In the genomic region with DNA sequence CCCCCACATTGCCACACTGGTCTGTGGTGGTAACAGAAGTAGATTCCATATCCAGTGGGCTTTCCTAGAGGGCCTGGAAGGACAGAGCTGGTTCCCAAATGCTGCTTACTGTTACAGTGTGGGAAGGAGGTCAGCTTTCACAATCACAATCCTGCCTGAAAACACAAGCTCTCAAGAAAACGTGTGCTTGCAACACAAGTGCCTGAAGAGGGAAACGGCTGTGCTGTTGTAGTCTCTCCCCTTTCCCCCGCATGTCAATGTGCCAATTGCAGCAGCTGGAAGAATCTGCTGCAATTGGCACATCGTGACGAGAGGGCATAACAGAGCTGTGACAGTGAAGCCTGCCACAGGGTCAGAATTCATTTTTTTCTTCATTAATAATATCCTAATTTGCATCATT, we compare ENCODE assay signal across 9 mouse cellular contexts. TPM values are rescaled to one million over a fixed set of nuclear protein-coding genes. Genes with fewer than 3 reads are reported as not detected.
A peak's percentile ranks its signal among the peaks of the same experiment; 100 is the strongest.
DNase-seq lines count a peak whose midpoint lies in the region; ATAC-seq and TF ChIP-seq lines count a peak whose summit lies in the region.
"Had no signal": no experiment of that assay in that cellular context is flagged by ENCODE, and none has a peak within 500 bp of the region (broad histone marks: within the 10 kb centered on the region; RNA-seq: fewer than 3 reads in every experiment).

No protein-coding gene starts in this region.

- TF ChIP-seq CTCF in hindbrain, postnatal 0 days (IDR thresholded peaks at IDR 0.05; ENCODE audit: low read depth): no peak

- peaks cover 4% of the 10 kb centered on the region; the same call in 1 of the 2 replicates for H3K4me1 ChIP-seq in hindbrain, postnatal 0 days (ENCODE audit: insufficient read depth, low read length)
- no peaks in the 10 kb centered on the region for H3K4me1 ChIP-seq in hindbrain, embryonic 11.5 days (replicated peaks; ENCODE audit: control insufficient read depth, insufficient read depth, low read length)
- H3K4me1 ChIP-seq in embryonic facial prominence, embryonic 14.5 days (ENCODE audit: control insufficient read depth, insufficient read depth, low read length): peaks cover 15% of the 10 kb centered on the region
- H3K4me1 ChIP-seq in lung, embryonic 16.5 days (replicated peaks; ENCODE audit: control insufficient read depth, insufficient read depth, low read length): peaks cover 19% of the 10 kb centered on the region

- ATAC-seq in hindbrain, postnatal 0 days: no peak
- no peak for ATAC-seq in hindbrain, embryonic 11.5 days (ENCODE audit: low FRiP score)
- ATAC-seq in embryonic facial prominence, embryonic 14.5 days (ENCODE audit: low read depth): peak; percentile 56
- peak; percentile 85 for ATAC-seq in lung, embryonic 16.5 days (ENCODE audit: low read depth)

- no peaks in the 10 kb centered on the region for H3K9me3 ChIP-seq in hindbrain, postnatal 0 days (ENCODE audit: low read length)
- H3K9me3 ChIP-seq in hindbrain, embryonic 11.5 days (ENCODE audit: control insufficient read depth, low read length): no peaks in the 10 kb centered on the region
- H3K9me3 ChIP-seq in embryonic facial prominence, embryonic 14.5 days (ENCODE audit: control insufficient read depth, low read length): no peaks in the 10 kb centered on the region
- H3K9me3 ChIP-seq in lung, embryonic 16.5 days (ENCODE audit: control insufficient read depth, low read length): no peaks in the 10 kb centered on the region

- no peak overlapping the region for H3K27ac ChIP-seq in hindbrain, postnatal 0 days
- no peak overlapping the region for H3K27ac ChIP-seq in hindbrain, embryonic 11.5 days (ENCODE audit: low read depth, low read length)
- no peak overlapping the region for H3K27ac ChIP-seq in embryonic facial prominence, embryonic 14.5 days (replicated peaks; ENCODE audit: low read depth, low read length)
- H3K27ac ChIP-seq in lung, embryonic 16.5 days (ENCODE audit: low read length): peak overlapping the region; percentile 76

- no peak overlapping the region for H3K9ac ChIP-seq in hindbrain, postnatal 0 days (replicated peaks; ENCODE audit: low read length)
- no peak overlapping the region for H3K9ac ChIP-seq in hindbrain, embryonic 11.5 days (ENCODE audit: low read depth, low read length)
- no peak overlapping the region for H3K9ac ChIP-seq in embryonic facial prominence, embryonic 14.5 days (ENCODE audit: low read depth, low read length)
- H3K9ac ChIP-seq in lung, embryonic 16.5 days (ENCODE audit: low read length): peak overlapping the region; percentile 27; the same call in 1 of the 2 replicates

- H3K4me3 ChIP-seq in hindbrain, postnatal 0 days (ENCODE audit: low read length): no peak overlapping the region
- no peak overlapping the region for H3K4me3 ChIP-seq in hindbrain, embryonic 11.5 days (ENCODE audit: low read depth, low read length)
- H3K4me3 ChIP-seq in embryonic facial prominence, embryonic 14.5 days (ENCODE audit: low read depth, low read length): no peak overlapping the region
- H3K4me3 ChIP-seq in lung, embryonic 16.5 days (ENCODE audit: low read length): no peak overlapping the region
- H3K4me3 ChIP-seq: erythroblast, embryonic 14.5 days had no signal

- H3K4me2 ChIP-seq in hindbrain, postnatal 0 days (ENCODE audit: low read depth, low read length): no peak overlapping the region
- H3K4me2 ChIP-seq in hindbrain, embryonic 11.5 days (replicated peaks; ENCODE audit: low read depth, low read length): no peak overlapping the region
- peak overlapping the region; percentile 16; the same call in 1 of the 2 replicates for H3K4me2 ChIP-seq in embryonic facial prominence, embryonic 14.5 days (ENCODE audit: low read depth, low read length)
- H3K4me2 ChIP-seq in lung, embryonic 16.5 days (ENCODE audit: low read depth, low read length): peak overlapping the region; percentile 27; the same call in 1 of the 2 replicates

- no peaks in the 10 kb centered on the region for H3K36me3 ChIP-seq in hindbrain, postnatal 0 days (ENCODE audit: insufficient read depth, low read length)
- no peaks in the 10 kb centered on the region for H3K36me3 ChIP-seq in hindbrain, embryonic 11.5 days (ENCODE audit: control insufficient read depth, insufficient read depth, low read length)
- no peaks in the 10 kb centered on the region for H3K36me3 ChIP-seq in embryonic facial prominence, embryonic 14.5 days (ENCODE audit: control insufficient read depth, insufficient read depth, low read length)
- no peaks in the 10 kb centered on the region for H3K36me3 ChIP-seq in lung, embryonic 16.5 days (ENCODE audit: control insufficient read depth, insufficient read depth, low read length)

- 25% methylated on average over 5 of the region's 5 CpGs for WGBS in hindbrain, postnatal 0 days
- 59% methylated on average over 5 of the region's 5 CpGs for WGBS in hindbrain, embryonic 11.5 days
- 41% methylated on average over 5 of the region's 5 CpGs for WGBS in embryonic facial prominence, embryonic 14.5 days
- 19% methylated on average over 5 of the region's 5 CpGs for WGBS in lung, embryonic 16.5 days

- no peaks in the 10 kb centered on the region for H3K27me3 ChIP-seq in hindbrain, postnatal 0 days (ENCODE audit: insufficient read depth, low read length)
- H3K27me3 ChIP-seq in hindbrain, embryonic 11.5 days (ENCODE audit: control insufficient read depth, insufficient read depth, low read length): no peaks in the 10 kb centered on the region
- no peaks in the 10 kb centered on the region for H3K27me3 ChIP-seq in embryonic facial prominence, embryonic 14.5 days (replicated peaks; ENCODE audit: control insufficient read depth, insufficient read depth, low read length)
- no peaks in the 10 kb centered on the region for H3K27me3 ChIP-seq in lung, embryonic 16.5 days (ENCODE audit: control insufficient read depth, insufficient read depth, low read depth, low read length)

- DNase-seq in hindbrain, postnatal 0 days (ENCODE audit: low spot score): peak; percentile 27
- DNase-seq in hindbrain, embryonic 11.5 days (ENCODE audit: low spot score): no peak
- DNase-seq in MN1 (ENCODE audit: low spot score): peak; percentile 38
- peak; percentile 32 for DNase-seq in embryonic facial prominence, embryonic 14.5 days (ENCODE audit: low spot score)
- DNase-seq in layer of hippocampus, adult 11-12 months (ENCODE audit: low spot score): no peak
- no peak for DNase-seq in embryo, embryonic 10 days (ENCODE audit: low spot score)
- no peak for DNase-seq in cerebellum, adult 9-10 months

RNA-seq across cellular contexts. Expression of a gene that starts 33.5 kb away (rescaled TPM):
- 159 and 183 TPM in 2 replicates for total RNA-seq in hindbrain, postnatal 0 days (2014; rRNA removed)
- polyA plus RNA-seq in hindbrain, postnatal 0 days (2015; fragmentation: Nextera tagmentation; extraction: Ambion mirVana): 100.0 and 102 TPM in 2 replicates
- polyA plus RNA-seq in hindbrain, embryonic 11.5 days (2014; fragmentation: Nextera tagmentation; extraction: Ambion mirVana): 118 and 128 TPM in 2 replicates
- polyA plus RNA-seq in embryonic facial prominence, embryonic 14.5 days (2014; fragmentation: Nextera tagmentation; extraction: Ambion mirVana): 47.9 and 58.7 TPM in 2 replicates
- polyA plus RNA-seq in lung, embryonic 16.5 days (2015; fragmentation: Nextera tagmentation; extraction: Ambion mirVana): 51.6 and 57.3 TPM in 2 replicates

Comparison
In these comparisons a context has a peak if more than half of its experiments do, and no peak if none do; other contexts are left out.
1. DNase-seq: peak in hindbrain, postnatal 0 days (single experiment), MN1 (single experiment) and embryonic facial prominence, embryonic 14.5 days (single experiment); none in hindbrain, embryonic 11.5 days (single experiment), layer of hippocampus, adult 11-12 months (single experiment), embryo, embryonic 10 days (single experiment) and cerebellum, adult 9-10 months (single experiment).
2. ATAC-seq: peak in embryonic facial prominence, embryonic 14.5 days (single experiment) and lung, embryonic 16.5 days (single experiment); none in hindbrain, postnatal 0 days (single experiment) and hindbrain, embryonic 11.5 days (single experiment).
3. H3K4me2 ChIP-seq: peak in embryonic facial prominence, embryonic 14.5 days (single experiment) and lung, embryonic 16.5 days (single experiment); none in hindbrain, postnatal 0 days (single experiment) and hindbrain, embryonic 11.5 days (single experiment).